Mouse (Mus musculus) right cerebral cortex, postnatal 25 days (tissue): Measurements from ENCODE around the gene Fut2.

Experiments
- DNase-seq: peaks from one replicate; pipeline ENCODE4 v3.0.0; 2022

Gene Fut2

GRCm38 (mm10) chr7:45666161-45666560 lies at the start of gene Fut2:
Gene Fut2, minus strand, starts transcription at chr7:45666394.
- DNase-seq: no peak

- DNase-seq: peak; percentile 99
These were observed 49.0 kb upstream of the Fut2 start, which contains the start of gene Rpl18 for GRCm38 (mm10) chr7:45715090-45715708. Gene Rpl18, plus strand, starts transcription at chr7:45715457.

GRCm38 (mm10) chr7:45714630-45715089 lies 48.5 kb upstream of the Fut2 start:
- no peak for DNase-seq

- no peak for DNase-seq
These were observed 47.8 kb upstream of the Fut2 start for GRCm38 (mm10) chr7:45713881-45714520.

- no peak for DNase-seq
These were observed 47.2 kb upstream of the Fut2 start for GRCm38 (mm10) chr7:45713396-45713795.

GRCm38 (mm10) chr7:45712022-45712757 lies 46.0 kb upstream of the Fut2 start:
- no peak for DNase-seq

- DNase-seq: no peak
These were observed 45.3 kb upstream of the Fut2 start for GRCm38 (mm10) chr7:45711316-45712021.

GRCm38 (mm10) chr7:45710477-45711191 lies 44.4 kb upstream of the Fut2 start:
- DNase-seq: no peak

GRCm38 (mm10) chr7:45709677-45710355 lies 43.6 kb upstream of the Fut2 start:
- no peak for DNase-seq

GRCm38 (mm10) chr7:45709036-45709435 lies 42.8 kb upstream of the Fut2 start:
- DNase-seq: peak; percentile 53

- DNase-seq: no peak
These were observed 42.1 kb upstream of the Fut2 start for GRCm38 (mm10) chr7:45708221-45708761.

GRCm38 (mm10) chr7:45707375-45707967 lies 41.3 kb upstream of the Fut2 start:
- peak; percentile 92 for DNase-seq

GRCm38 (mm10) chr7:45706721-45707241 lies 40.6 kb upstream of the Fut2 start:
- DNase-seq: peak; percentile 88

- DNase-seq: peak; percentile 81
These were observed 39.7 kb upstream of the Fut2 start for GRCm38 (mm10) chr7:45705873-45706281.

- no peak for DNase-seq
These were observed 39.3 kb upstream of the Fut2 start for GRCm38 (mm10) chr7:45705443-45705864.

- peak; percentile 99 for DNase-seq
These were observed 38.7 kb upstream of the Fut2 start, which contains the start of gene Dbp for GRCm38 (mm10) chr7:45704730-45705442. Gene Dbp, plus strand, starts transcription at chr7:45705088.

- DNase-seq: peak; percentile 75
These were observed 37.9 kb upstream of the Fut2 start for GRCm38 (mm10) chr7:45704046-45704559.

- no peak for DNase-seq
These were observed 37.4 kb upstream of the Fut2 start for GRCm38 (mm10) chr7:45703521-45704033.

GRCm38 (mm10) chr7:45702809-45703520 lies 36.8 kb upstream of the Fut2 start:
- DNase-seq: no peak
